Mouse (Mus musculus) monocyte, adult 5-6 weeks (primary cell): ENCODE data around the gene Dxo. TPM values are rescaled to one million over a fixed set of nuclear protein-coding genes. Genes with fewer than 3 reads are reported as not detected.

Experiments used
- ATAC-seq: fragments of 153-309, 156-312 bp; replicated peaks from 2 replicates; pipeline ENCODE4 v1.8.0; 2017; ENCODE audit warnings: mild to moderate bottlenecking; ENCODE audit not compliant: low TSS enrichment, insufficient number of reproducible peaks, severe bottlenecking, poor library complexity, low FRiP score
- total RNA-seq: library from RNA; stranded (forward); fragments of 200-1000, 200-491, 200-594 nt; gene quantifications from 3 replicates; pipeline ENCODE4 v1.2.3, GENCODE M21; 2017

The Dxo gene
- total RNA-seq, 1 experiment from 2014 or later = 13.2 TPM

DNA sequence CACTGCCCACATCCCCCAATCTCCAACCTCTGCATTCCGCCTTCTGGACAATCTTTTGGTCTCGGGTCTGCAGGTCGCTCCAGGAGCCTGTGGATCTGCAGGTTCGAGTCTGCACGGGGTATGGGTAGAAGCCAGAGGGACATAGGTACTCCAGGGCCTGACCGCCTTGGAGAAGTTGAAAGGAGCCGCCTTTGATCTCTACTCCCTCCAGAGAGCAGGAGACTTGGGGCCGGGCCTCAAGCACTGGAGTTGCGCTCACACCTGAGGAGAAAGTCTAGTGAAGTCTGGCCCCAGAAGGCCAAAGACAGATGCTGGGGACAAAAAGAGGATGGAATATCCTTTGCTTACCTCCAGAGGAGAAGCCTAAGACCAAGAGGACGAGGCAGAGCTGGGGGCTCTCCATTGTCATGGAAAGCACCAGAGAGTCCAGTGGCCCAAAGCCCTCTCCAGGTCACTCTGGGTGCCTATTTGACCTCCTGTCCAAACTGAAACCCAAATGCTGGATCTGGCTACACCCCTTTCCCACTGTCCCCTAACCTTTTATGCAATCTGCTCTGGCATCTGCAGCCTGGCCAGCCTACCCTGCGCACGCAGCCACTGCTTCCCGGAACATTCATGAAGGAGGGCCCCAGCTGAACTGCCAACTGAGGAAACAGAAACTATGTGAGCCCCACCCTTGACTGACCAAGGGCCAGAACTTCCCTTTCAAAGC is 25.0 kb downstream of the Dxo start:
- no peak for ATAC-seq

DNA sequence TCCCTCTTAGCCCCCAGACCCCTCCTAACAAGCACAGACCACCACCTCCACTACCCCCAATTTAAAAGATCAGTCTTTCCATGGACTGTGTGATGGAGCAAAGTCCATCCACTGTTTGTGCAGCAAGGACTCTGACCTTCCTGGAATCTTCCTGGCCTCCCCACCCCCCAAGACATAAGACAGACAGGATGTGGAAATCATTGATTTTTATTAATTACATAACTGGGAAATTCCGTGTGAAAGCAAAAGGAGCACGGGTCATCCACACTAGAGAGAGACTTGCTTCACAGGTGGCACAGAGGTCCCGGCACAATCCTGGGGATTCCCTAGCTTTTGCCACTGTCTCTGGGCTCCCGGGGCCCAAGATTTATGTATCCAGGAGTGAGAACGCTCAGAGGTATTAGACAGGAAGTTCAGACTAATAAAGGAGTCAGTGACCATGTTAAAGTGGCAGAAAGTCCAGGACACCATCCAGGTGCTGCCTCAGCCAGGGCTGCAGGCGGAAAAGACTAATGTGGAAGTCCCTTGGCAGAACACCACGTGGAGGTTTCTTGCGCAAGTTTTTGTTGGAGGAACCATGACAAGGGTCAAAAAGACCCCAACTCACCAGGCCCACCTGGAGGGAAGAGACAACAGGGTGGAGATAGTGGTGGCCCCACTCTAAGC is 25.7 kb downstream of the Dxo start, which contains the start of gene Cfb:
Gene Cfb (minus strand): TSS at position 103 of the 666 bp plus-strand sequence.
- ATAC-seq = no peak

DNA sequence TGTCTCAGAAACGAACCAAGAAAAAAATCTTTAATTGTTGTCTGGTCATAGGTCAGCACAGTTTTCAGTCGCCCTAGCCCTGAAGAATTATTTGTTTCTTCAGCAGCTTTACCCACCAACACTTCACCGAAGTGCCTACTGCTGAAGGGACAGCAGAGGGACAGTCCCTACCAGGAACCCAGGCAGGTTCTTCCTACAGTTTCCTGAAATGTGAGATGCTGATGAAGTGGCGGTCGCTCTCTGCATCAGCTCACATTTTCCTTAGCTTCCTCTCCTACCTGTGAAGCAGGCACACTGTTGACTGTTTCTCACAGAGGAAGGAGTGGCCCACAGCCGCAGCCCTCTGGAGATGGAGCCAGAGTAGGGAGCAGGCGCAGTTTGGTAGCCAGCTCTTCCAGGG is 29.2 kb downstream of the Dxo start:
- ATAC-seq = no peak

DNA sequence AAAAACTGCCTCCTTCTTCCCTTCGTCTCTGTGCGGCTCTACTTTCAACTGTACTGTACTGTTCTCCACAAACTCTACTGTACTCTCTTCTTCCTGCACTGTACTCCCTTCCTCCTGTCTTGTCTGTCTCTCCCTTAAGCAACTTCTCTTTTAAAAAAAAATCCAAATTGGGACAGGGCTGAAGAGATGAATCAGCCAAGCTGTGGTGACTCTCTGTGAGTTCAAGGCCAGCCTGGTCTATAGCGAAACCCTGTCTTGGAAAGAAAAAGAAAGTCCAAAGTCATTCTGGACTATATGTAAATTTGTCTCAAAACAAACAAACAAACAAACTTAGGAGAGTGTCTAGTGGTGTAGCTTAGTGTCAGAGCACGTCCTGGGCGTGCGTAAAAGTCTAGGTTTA is 37.5 kb downstream of the Dxo start:
- ATAC-seq = no peak

DNA sequence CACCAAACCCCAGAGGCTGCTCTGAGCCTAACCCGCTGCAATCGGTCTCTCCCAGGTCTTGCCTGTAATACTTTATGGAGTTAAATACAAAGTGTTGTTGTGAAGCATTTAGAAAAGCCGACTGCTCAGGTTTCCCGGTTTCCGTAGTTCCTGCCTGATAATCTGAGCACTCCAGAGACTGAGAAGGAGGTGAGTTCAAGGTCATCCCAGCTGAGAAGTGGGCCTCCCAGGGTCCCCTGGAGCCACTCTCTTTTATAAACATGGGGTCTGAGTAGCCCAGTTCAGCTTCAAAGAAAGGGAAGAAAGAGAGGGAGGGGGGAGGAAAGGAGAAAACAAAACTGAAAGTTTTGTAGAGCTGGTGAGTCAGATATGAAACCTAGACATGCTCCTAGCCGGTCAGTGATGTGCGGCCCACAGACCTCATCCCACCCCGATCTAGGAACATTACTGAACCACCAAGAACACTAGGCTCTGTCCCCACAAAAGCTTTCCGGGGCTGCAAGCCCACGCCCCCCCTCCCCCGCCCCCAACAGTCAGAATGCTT is 42.6 kb downstream of the Dxo start, which contains the start of gene Zbtb12:
Gene Zbtb12 (plus strand): TSS at position 148 of the 544 bp plus-strand sequence.
- no peak for ATAC-seq

DNA sequence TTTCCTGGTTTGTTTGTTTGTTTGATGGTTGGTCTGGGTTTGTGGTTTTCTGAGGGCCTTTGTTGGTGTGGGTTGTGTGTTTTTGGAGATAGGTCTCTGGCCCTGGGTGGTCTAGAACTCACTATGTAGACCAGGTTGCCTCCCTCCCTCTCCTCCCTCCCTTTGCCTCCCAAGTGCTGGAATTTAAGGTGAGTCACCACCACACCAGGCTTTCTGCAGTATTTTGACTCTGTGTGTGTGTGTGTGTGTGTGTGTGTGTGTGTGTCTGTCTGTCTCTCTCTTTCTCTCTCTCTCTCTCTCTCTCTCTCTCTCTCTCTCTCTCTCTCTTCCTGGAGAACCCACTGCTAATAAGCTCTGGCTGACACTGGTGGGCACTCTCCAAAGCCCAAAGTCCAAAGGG is 44.3 kb downstream of the Dxo start:
- no peak for ATAC-seq

DNA sequence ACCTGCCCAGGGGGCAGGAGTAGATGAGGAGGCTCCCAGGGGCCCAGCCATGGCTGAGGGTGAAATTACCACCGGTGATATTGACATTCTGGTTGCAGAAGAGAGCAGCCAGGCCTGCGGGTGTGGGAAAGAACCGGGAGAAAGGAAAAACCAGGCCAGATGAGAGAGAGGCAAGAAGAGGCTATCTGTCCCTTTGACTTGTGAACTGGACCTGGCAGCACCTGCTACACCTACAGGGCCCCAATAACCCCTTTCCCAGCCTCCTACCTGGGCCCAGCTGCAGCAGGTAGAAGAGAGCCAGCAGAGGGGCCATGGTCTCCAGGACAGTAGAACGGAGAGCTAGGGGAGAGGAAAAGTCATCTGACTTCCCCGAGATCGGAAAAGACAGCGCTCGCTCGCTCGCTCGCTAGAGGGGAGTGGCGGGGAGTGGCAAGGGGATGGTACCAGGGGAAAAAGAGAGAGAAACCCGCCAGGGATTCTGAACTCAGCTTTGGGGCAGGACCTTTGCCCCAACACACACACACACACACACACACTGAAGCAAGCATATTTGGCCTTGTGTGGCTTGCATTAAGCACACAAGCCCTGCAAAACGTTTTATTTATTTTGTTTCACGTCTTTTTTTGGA is 45.0 kb downstream of the Dxo start, which contains the start of gene Gm20547:
Gene Gm20547 (minus strand): TSS at position 360 of the 628 bp plus-strand sequence.
- no peak for ATAC-seq

DNA sequence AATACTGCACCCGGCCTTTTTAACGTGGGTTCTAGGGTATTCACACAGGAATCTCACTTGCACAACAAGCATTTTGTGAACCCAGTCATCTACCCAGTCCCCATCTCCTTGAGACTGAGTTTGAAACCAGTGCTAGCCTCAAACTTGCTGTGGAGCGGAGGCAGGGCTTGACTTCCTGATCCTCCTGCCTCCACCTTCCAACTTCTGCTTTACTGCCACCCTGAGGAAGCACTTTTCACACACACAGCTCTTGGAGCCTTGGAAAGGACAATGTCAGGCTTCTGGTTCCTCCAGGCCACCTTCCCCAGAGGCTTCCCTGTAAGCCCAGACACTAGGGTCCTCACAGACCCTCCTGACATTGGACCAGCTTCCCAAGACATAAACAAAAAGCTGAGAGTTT is 46.5 kb downstream of the Dxo start:
- peak; percentile 65; the same call in 1 of the 2 replicates for ATAC-seq

DNA sequence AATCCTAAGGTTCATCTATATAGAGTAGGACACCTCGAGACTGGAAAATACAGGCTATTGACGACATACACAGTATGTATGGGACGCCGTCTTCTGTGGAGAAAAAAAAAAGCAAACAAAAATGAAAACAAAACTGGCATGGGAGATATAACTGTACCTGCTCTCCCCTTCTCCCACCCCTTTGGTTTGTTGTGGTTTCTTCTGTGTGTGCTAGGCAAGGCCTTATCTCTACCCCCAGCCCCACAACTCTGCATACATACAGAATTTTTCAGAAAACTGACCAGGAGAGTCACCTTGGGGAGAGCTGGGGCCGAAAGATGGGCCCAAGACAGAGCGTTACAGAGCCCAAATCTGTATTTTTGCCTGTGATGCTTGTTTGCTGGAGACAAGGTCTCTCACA is 47.9 kb downstream of the Dxo start:
- ATAC-seq = no peak

DNA sequence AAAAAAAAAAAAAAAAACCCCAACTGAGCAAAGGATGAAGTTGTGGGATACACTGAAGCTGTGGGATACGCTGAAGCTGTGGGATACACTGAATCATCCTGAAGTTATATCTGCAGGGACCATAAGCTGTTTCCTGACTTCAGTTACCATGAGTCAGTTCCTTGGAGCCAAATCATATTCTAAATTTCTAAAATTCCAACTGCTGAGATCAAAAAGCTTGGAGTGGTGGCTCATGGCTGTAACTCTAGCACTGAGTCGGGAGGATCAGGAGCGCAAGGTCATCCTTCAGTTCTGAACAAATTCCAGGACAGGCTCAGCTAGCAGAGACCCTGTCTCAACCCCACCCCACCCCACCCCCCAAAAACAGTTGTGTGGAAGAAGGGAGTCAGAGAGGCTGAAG is 48.8 kb downstream of the Dxo start:
- no peak for ATAC-seq

DNA sequence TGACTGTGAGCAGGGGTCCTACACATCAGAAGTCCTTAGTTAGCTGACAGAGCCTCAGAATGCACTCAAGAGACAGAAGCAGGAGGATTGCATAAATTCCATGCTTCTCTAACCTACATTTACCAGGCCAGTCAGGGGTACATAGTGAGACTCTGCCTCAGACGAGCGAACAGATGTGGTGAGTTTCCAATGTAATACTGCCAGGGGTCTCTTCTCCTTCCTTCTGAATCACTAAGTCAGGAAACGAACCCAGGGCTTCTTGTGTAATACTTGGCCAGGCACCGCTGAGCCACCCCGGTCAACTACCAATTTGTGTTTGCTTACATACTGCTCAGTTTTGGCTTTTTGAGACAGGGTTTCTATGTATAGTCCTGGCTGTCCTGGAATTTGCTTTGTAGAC is 51.1 kb downstream of the Dxo start:
- ATAC-seq = no peak

Other genes with a start within 250 kb of the Dxo start
- 64.4 to 104 TPM (median 95.5 TPM) in 3 replicates for gene Gpsm3, start 247.2 kb upstream of the Dxo start, total RNA-seq
- gene Pbx2, start 245.8 kb upstream of the Dxo start, total RNA-seq = 26.8 to 34.9 TPM (median 30.9 TPM) in 3 replicates
- 3.7 to 7.3 TPM (median 5.1 TPM) in 3 replicates for gene Ager, start 239.2 kb upstream of the Dxo start, total RNA-seq
- gene Rnf5, start 233.3 kb upstream of the Dxo start, total RNA-seq = 8.6 to 21.8 TPM (median 14.6 TPM) in 3 replicates
- gene Agpat1, start 232.8 kb upstream of the Dxo start, total RNA-seq = 14.3 to 26.9 TPM (median 16.4 TPM) in 3 replicates
- gene Egfl8, start 221.0 kb upstream of the Dxo start, total RNA-seq = 2.3 to 3.3 TPM (median 3.0 TPM) in 3 replicates
- gene Ppt2, start 208.5 kb upstream of the Dxo start, total RNA-seq = 30.4 to 67.0 TPM (median 38.4 TPM) in 3 replicates
- gene Prrt1, start 207.5 kb upstream of the Dxo start, total RNA-seq = 0.29 to 1.9 TPM (median 0.75 TPM) in 3 replicates
- gene Fkbpl, start 192.3 kb upstream of the Dxo start, total RNA-seq = 5.6 to 15.1 TPM (median 6.4 TPM) in 3 replicates
- gene Atf6b, start 189.9 kb upstream of the Dxo start, total RNA-seq = 17.4 to 26.0 TPM (median 23.4 TPM) in 3 replicates
- gene Tnxb, start 166.5 kb upstream of the Dxo start, total RNA-seq = not detected in 3 replicates
- 0.19 to 0.64 TPM (median 0.19 TPM) in 3 replicates for gene C4b, start 93.1 kb upstream of the Dxo start, total RNA-seq
- gene Cyp21a1, start 32.5 kb upstream of the Dxo start, total RNA-seq = not detected in 3 replicates
- 28.8 to 49.5 TPM (median 40.0 TPM) in 3 replicates for gene Stk19, start 74 bp upstream of the Dxo start, total RNA-seq
- 55.7 to 103 TPM (median 62.4 TPM) in 3 replicates for gene Skiv2l, start 13.2 kb downstream of the Dxo start, total RNA-seq
- gene Nelfe, start 13.4 kb downstream of the Dxo start, total RNA-seq = 16.3 to 45.3 TPM (median 33.1 TPM) in 3 replicates
- gene Cfb, start 25.5 kb downstream of the Dxo start, total RNA-seq = 1.1 to 4.8 TPM (median 2.8 TPM) in 3 replicates
- 0.57 to 1.7 TPM (median 1.6 TPM) in 3 replicates for gene Zbtb12, start 42.5 kb downstream of the Dxo start, total RNA-seq
- not detected in 3 replicates for gene Gm20547, start 45.0 kb downstream of the Dxo start, total RNA-seq
- gene C2, start 61.2 kb downstream of the Dxo start, total RNA-seq = not detected in 3 replicates
- gene Ehmt2, start 61.5 kb downstream of the Dxo start, total RNA-seq = 92.4 to 105 TPM (median 102 TPM) in 3 replicates
- gene Slc44a4, start 77.4 kb downstream of the Dxo start, total RNA-seq = not detected in 3 replicates
- gene Neu1, start 94.2 kb downstream of the Dxo start, total RNA-seq = 29.6 to 39.9 TPM (median 37.2 TPM) in 3 replicates
- gene Hspa1b, start 122.2 kb downstream of the Dxo start, total RNA-seq = 12.5 to 375 TPM (median 15.8 TPM) in 3 replicates
- 1.4 TPM in 1 of 3 replicates, not detected in the others for gene Gm20481, start 132.9 kb downstream of the Dxo start, total RNA-seq
- 4.9 to 201 TPM (median 8.6 TPM) in 3 replicates for gene Hspa1a, start 135.1 kb downstream of the Dxo start, total RNA-seq
- 1.1 to 1.7 TPM in 2 of 3 replicates, not detected in the other for gene Hspa1l, start 135.7 kb downstream of the Dxo start, total RNA-seq
- gene Lsm2, start 144.8 kb downstream of the Dxo start, total RNA-seq = 9.3 to 13.9 TPM (median 10.6 TPM) in 3 replicates
- gene Vars, start 164.0 kb downstream of the Dxo start, total RNA-seq = 89.9 to 126 TPM (median 116 TPM) in 3 replicates
- gene Vwa7, start 179.6 kb downstream of the Dxo start, total RNA-seq = not detected in 3 replicates
- 1.2 TPM in 1 of 3 replicates, not detected in the others for gene Sapcd1, start 191.0 kb downstream of the Dxo start, total RNA-seq
- 0.76 to 1.6 TPM in 2 of 3 replicates, not detected in the other for gene Msh5, start 209.7 kb downstream of the Dxo start, total RNA-seq
- gene Clic1, start 212.9 kb downstream of the Dxo start, total RNA-seq = 356 to 514 TPM (median 477 TPM) in 3 replicates
- gene Ddah2, start 222.0 kb downstream of the Dxo start, total RNA-seq = 1.1 TPM in 1 of 3 replicates, not detected in the others
- not detected in 3 replicates for gene Ly6g6c, start 228.4 kb downstream of the Dxo start, total RNA-seq
- 0.57 to 3.1 TPM (median 0.75 TPM) in 3 replicates for gene Mpig6b, start 229.2 kb downstream of the Dxo start, total RNA-seq
- gene Ly6g6e, start 239.9 kb downstream of the Dxo start, total RNA-seq = not detected in 3 replicates
- 2.3 TPM in 1 of 3 replicates, not detected in the others for gene Ly6g6d, start 241.0 kb downstream of the Dxo start, total RNA-seq
- gene Ly6g6f, start 248.6 kb downstream of the Dxo start, total RNA-seq = 0.39 TPM in 1 of 3 replicates, not detected in the others